Mouse (Mus musculus): ENCODE measurements around the gene Cpt1b. TPM values are rescaled to one million over a fixed set of nuclear protein-coding genes. Genes with fewer than 3 reads are reported as not detected.

The Cpt1b gene
- polyA plus RNA-seq (2015; fragmentation: Illumina TruSeq; extraction: RNeasy Lipid Tissue Mini Kit (QIAGEN cat#74804); ENCODE audit: insufficient read depth, low read depth, low replicate concordance): 2.1 TPM

GRCm38 (mm10) chr15:89425711-89426121, at the start of gene Cpt1b:
Gene Cpt1b, minus strand, starts transcription at chr15:89425863.

DNA sequence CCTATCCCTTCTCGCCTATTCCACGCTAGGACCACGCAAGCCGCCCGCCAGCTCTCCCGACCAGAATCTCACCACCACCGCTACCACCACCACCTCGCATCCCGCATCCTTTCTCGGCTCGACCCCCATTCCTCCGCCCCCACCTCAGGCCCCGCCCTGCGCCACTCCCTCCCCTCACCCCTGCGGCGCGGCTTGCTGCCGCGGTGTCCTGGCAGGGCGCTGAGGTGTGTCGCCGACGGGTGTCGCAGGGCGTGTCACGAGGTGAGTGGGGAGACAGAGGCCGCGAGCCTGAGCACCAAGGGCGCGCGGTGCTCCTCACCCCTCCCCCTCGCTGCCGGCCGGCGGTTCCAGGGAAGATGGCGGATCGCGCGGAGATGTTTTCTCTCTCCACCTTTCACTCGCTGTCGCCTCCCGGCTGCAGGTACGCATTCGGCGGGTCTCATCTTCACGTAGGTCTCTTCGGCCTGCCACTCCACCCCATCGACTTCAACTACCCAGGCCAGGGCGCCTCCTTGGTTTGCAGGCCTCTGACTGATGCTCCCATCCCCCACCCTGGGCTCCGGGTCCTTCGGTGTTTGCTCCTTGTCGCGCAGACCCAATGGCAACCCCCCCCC, 28.3 kb upstream of the Cpt1b start, which contains the start of gene Mapk8ip2:
TSS of gene Mapk8ip2 (plus strand) at position 49 of the 614 bp plus-strand sequence.

GRCm38 (mm10) chr15:89429352-89430221, 3.9 kb upstream of the Cpt1b start, which contains the start of the genes C730034F03Rik, Gm44502 and Chkb:
Gene C730034F03Rik, plus strand, starts transcription at chr15:89429589.
Gene Gm44502, minus strand, starts transcription at chr15:89429696.
Gene Chkb, minus strand, starts transcription at chr15:89429908.

DNA sequence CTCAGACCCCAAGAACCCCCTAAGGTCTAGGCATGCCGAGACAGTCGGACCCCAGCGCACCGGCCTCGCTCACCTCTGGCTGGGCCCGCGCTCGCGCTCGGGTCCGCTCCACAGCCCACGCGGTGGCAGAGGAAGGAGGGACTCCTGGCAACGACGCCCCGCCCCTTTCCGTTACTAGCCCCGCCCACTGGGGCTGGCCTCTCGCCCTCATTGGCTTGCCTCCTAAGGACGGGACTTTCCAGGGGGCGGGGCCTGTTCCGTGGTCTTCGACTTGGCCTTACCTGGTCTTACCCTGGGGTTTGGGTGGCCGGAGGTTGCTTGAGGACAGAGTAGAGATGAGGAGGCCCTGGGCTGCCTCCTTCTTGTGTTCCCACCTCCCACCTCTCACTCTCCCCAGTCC, 15.5 kb downstream of the Cpt1b start, which contains the start of gene Syce3:
TSS of gene Syce3 (minus strand) at position 386 of the 400 bp plus-strand sequence.

GRCm38 (mm10) chr15:89384617-89385016, 41.0 kb downstream of the Cpt1b start, which contains the start of gene Klhdc7b:
Gene Klhdc7b, plus strand, starts transcription at chr15:89384917.

GRCm38 (mm10) chr15:89378831-89379401, 46.7 kb downstream of the Cpt1b start, which contains the start of gene Odf3b:
Gene Odf3b, minus strand, starts transcription at chr15:89379282.

GRCm38 (mm10) chr15:89376957-89377356, 48.7 kb downstream of the Cpt1b start, which contains the start of gene Tymp:
Gene Tymp, minus strand, starts transcription at chr15:89377039.

DNA sequence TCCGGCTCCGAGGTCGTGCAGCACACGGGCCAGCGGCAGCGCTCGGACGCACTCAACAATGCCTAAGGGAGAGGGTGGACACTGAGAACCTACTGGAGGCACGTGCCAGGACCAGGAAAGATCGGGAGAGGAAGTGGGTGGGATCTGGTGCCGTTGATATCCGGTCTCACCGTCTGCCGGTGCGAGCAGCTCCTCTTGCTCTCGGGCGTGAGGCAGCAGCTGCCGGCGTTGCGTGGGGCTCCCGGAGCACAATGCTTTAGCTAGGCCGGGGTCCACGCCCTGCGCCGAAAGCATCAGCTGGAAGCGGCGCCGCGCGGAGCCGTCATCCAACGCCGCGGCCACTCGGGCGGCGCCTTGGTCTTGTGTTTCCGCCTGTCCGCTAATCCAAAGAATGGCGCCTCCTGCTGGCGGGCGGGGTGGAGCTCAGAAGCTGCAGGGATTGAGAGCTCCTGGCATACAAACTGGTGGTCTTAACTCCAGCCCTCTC, 51.9 kb downstream of the Cpt1b start, which contains the start of gene Sco2:
TSS of gene Sco2 (minus strand) at position 85 of the 487 bp plus-strand sequence.

Other genes with a start within 250 kb of the Cpt1b start
- gene Plxnb2, start 245.1 kb downstream of the Cpt1b start, polyA plus RNA-seq (2015; fragmentation: Illumina TruSeq; extraction: RNeasy Lipid Tissue Mini Kit (QIAGEN cat#74804); ENCODE audit: insufficient read depth, low read depth, low replicate concordance): 43.0 TPM
- gene Dennd6b, start 229.4 kb downstream of the Cpt1b start, polyA plus RNA-seq (2015; fragmentation: Illumina TruSeq; extraction: RNeasy Lipid Tissue Mini Kit (QIAGEN cat#74804); ENCODE audit: insufficient read depth, low read depth, low replicate concordance): 6.1 TPM
- gene Ppp6r2, start 214.3 kb downstream of the Cpt1b start, polyA plus RNA-seq (2015; fragmentation: Illumina TruSeq; extraction: RNeasy Lipid Tissue Mini Kit (QIAGEN cat#74804); ENCODE audit: insufficient read depth, low read depth, low replicate concordance): 9.9 TPM
- gene Sbf1, start 110.6 kb downstream of the Cpt1b start, polyA plus RNA-seq (2015; fragmentation: Illumina TruSeq; extraction: RNeasy Lipid Tissue Mini Kit (QIAGEN cat#74804); ENCODE audit: insufficient read depth, low read depth, low replicate concordance): 60.0 TPM
- gene Adm2, start 103.1 kb downstream of the Cpt1b start, polyA plus RNA-seq (2015; fragmentation: Illumina TruSeq; extraction: RNeasy Lipid Tissue Mini Kit (QIAGEN cat#74804); ENCODE audit: insufficient read depth, low read depth, low replicate concordance): 5.9 TPM
- 1.4 TPM for gene Miox, start 91.5 kb downstream of the Cpt1b start, polyA plus RNA-seq (2015; fragmentation: Illumina TruSeq; extraction: RNeasy Lipid Tissue Mini Kit (QIAGEN cat#74804); ENCODE audit: insufficient read depth, low read depth, low replicate concordance)
- 18.2 TPM for gene Lmf2, start 70.2 kb downstream of the Cpt1b start, polyA plus RNA-seq (2015; fragmentation: Illumina TruSeq; extraction: RNeasy Lipid Tissue Mini Kit (QIAGEN cat#74804); ENCODE audit: insufficient read depth, low read depth, low replicate concordance)
- 17.1 TPM for gene Ncaph2, start 70.1 kb downstream of the Cpt1b start, polyA plus RNA-seq (2015; fragmentation: Illumina TruSeq; extraction: RNeasy Lipid Tissue Mini Kit (QIAGEN cat#74804); ENCODE audit: insufficient read depth, low read depth, low replicate concordance)
- 2.7 TPM for gene Sco2, start 52.0 kb downstream of the Cpt1b start, polyA plus RNA-seq (2015; fragmentation: Illumina TruSeq; extraction: RNeasy Lipid Tissue Mini Kit (QIAGEN cat#74804); ENCODE audit: insufficient read depth, low read depth, low replicate concordance)
- not detected for gene Tymp, start 48.8 kb downstream of the Cpt1b start, polyA plus RNA-seq (2015; fragmentation: Illumina TruSeq; extraction: RNeasy Lipid Tissue Mini Kit (QIAGEN cat#74804); ENCODE audit: insufficient read depth, low read depth, low replicate concordance)
- gene Odf3b, start 46.6 kb downstream of the Cpt1b start, polyA plus RNA-seq (2015; fragmentation: Illumina TruSeq; extraction: RNeasy Lipid Tissue Mini Kit (QIAGEN cat#74804); ENCODE audit: insufficient read depth, low read depth, low replicate concordance): 1.9 TPM
- gene Klhdc7b, start 40.9 kb downstream of the Cpt1b start, polyA plus RNA-seq (2015; fragmentation: Illumina TruSeq; extraction: RNeasy Lipid Tissue Mini Kit (QIAGEN cat#74804); ENCODE audit: insufficient read depth, low read depth, low replicate concordance): not detected
- not detected for gene Syce3, start 15.4 kb downstream of the Cpt1b start, polyA plus RNA-seq (2015; fragmentation: Illumina TruSeq; extraction: RNeasy Lipid Tissue Mini Kit (QIAGEN cat#74804); ENCODE audit: insufficient read depth, low read depth, low replicate concordance)
- gene C730034F03Rik, start 3.7 kb upstream of the Cpt1b start, polyA plus RNA-seq (2015; fragmentation: Illumina TruSeq; extraction: RNeasy Lipid Tissue Mini Kit (QIAGEN cat#74804); ENCODE audit: insufficient read depth, low read depth, low replicate concordance): not detected
- gene Gm44502, start 3.8 kb upstream of the Cpt1b start, polyA plus RNA-seq (2015; fragmentation: Illumina TruSeq; extraction: RNeasy Lipid Tissue Mini Kit (QIAGEN cat#74804); ENCODE audit: insufficient read depth, low read depth, low replicate concordance): 0.54 TPM
- gene Chkb, start 4.0 kb upstream of the Cpt1b start, polyA plus RNA-seq (2015; fragmentation: Illumina TruSeq; extraction: RNeasy Lipid Tissue Mini Kit (QIAGEN cat#74804); ENCODE audit: insufficient read depth, low read depth, low replicate concordance): 86.9 TPM
- 3.7 TPM for gene Mapk8ip2, start 28.1 kb upstream of the Cpt1b start, polyA plus RNA-seq (2015; fragmentation: Illumina TruSeq; extraction: RNeasy Lipid Tissue Mini Kit (QIAGEN cat#74804); ENCODE audit: insufficient read depth, low read depth, low replicate concordance)
- 11.7 TPM for gene Arsa, start 51.6 kb upstream of the Cpt1b start, polyA plus RNA-seq (2015; fragmentation: Illumina TruSeq; extraction: RNeasy Lipid Tissue Mini Kit (QIAGEN cat#74804); ENCODE audit: insufficient read depth, low read depth, low replicate concordance)
- 11.1 TPM for gene Shank3, start 73.8 kb upstream of the Cpt1b start, polyA plus RNA-seq (2015; fragmentation: Illumina TruSeq; extraction: RNeasy Lipid Tissue Mini Kit (QIAGEN cat#74804); ENCODE audit: insufficient read depth, low read depth, low replicate concordance)
- gene Acr, start 142.5 kb upstream of the Cpt1b start, polyA plus RNA-seq (2015; fragmentation: Illumina TruSeq; extraction: RNeasy Lipid Tissue Mini Kit (QIAGEN cat#74804); ENCODE audit: insufficient read depth, low read depth, low replicate concordance): not detected
- gene Rabl2, start 166.1 kb upstream of the Cpt1b start, polyA plus RNA-seq (2015; fragmentation: Illumina TruSeq; extraction: RNeasy Lipid Tissue Mini Kit (QIAGEN cat#74804); ENCODE audit: insufficient read depth, low read depth, low replicate concordance): 11.6 TPM

Measured in pancreas, adult 10 weeks (tissue).